Mouse (Mus musculus): Measurements from ENCODE around the gene Prss32. TPM values are rescaled to one million over a fixed set of nuclear protein-coding genes. Genes with fewer than 3 reads are reported as not detected.

Prss32 gene
- polyA plus RNA-seq, 1 experiment from 2014 or later, result not detected

- no peak overlapping the region for H3K4me2 ChIP-seq (ENCODE audit: low read depth, low read length)
Measured at GRCm38 (mm10) chr17:23806867-23807266, 36.8 kb upstream of the Prss32 start.

GRCm38 (mm10) chr17:23807918-23808317 is 35.7 kb upstream of the Prss32 start:
- WGBS, result 83% methylated on average over 3 of the region's 3 CpGs
- H3K36me3 ChIP-seq (replicated peaks; ENCODE audit: control insufficient read depth, insufficient read depth, low read depth, low read length), result peaks cover 9% of the 10 kb centered on the region
- no peaks in the 10 kb centered on the region for H3K9me3 ChIP-seq (replicated peaks; ENCODE audit: control insufficient read depth, low read length)
- H3K4me2 ChIP-seq (ENCODE audit: low read depth, low read length), result no peak overlapping the region
- H3K27me3 ChIP-seq (ENCODE audit: control insufficient read depth, insufficient read depth, low read length), result no peaks in the 10 kb centered on the region
- ATAC-seq (replicated peaks; ENCODE audit: insufficient number of reproducible peaks, low FRiP score, low TSS enrichment, low read depth), result no peak
- no peak overlapping the region for H3K27ac ChIP-seq (replicated peaks; ENCODE audit: low read depth, low read length)
- DNase-seq (ENCODE audit: low spot score), result no peak
- no peaks in the 10 kb centered on the region for H3K4me1 ChIP-seq (ENCODE audit: control insufficient read depth, insufficient read depth, low read length)
- H3K9ac ChIP-seq (replicated peaks; ENCODE audit: low read length), result no peak overlapping the region
- no peak overlapping the region for H3K4me3 ChIP-seq (ENCODE audit: low read depth, low read length)

More at GRCm38 (mm10) chr17:23806867-23807266, 36.8 kb upstream of the Prss32 start:
- Histone ChIP-seq H3K4me1 (ENCODE audit: control insufficient read depth, insufficient read depth, low read length) (no peaks in the 10 kb centered on the region), H3K4me3 (ENCODE audit: low read depth, low read length) (no peak overlapping the region; the same call in 1 of the 2 replicates), H3K27ac (replicated peaks; ENCODE audit: low read depth, low read length) (no peak overlapping the region), H3K9ac (replicated peaks; ENCODE audit: low read length) (no peak overlapping the region), H3K9me3 (replicated peaks; ENCODE audit: control insufficient read depth, low read length) (no peaks in the 10 kb centered on the region), H3K27me3 (ENCODE audit: control insufficient read depth, insufficient read depth, low read length) (no peaks in the 10 kb centered on the region), H3K36me3 (replicated peaks; ENCODE audit: control insufficient read depth, insufficient read depth, low read depth, low read length) (peaks cover 5% of the 10 kb centered on the region)
- WGBS, result 82% methylated on average over 25 of the region's 25 CpGs
- DNase-seq (ENCODE audit: low spot score) (no peak), ATAC-seq (replicated peaks; ENCODE audit: insufficient number of reproducible peaks, low FRiP score, low TSS enrichment, low read depth) (no peak)

- ATAC-seq (replicated peaks; ENCODE audit: insufficient number of reproducible peaks, low FRiP score, low TSS enrichment, low read depth) (no peak), DNase-seq (ENCODE audit: low spot score) (no peak)
- no peak overlapping the region for H3K27ac ChIP-seq (replicated peaks; ENCODE audit: low read depth, low read length)
- H3K4me2 ChIP-seq (ENCODE audit: low read depth, low read length), result no peak overlapping the region
- no peaks in the 10 kb centered on the region for H3K27me3 ChIP-seq (ENCODE audit: control insufficient read depth, insufficient read depth, low read length)
- H3K4me1 ChIP-seq (ENCODE audit: control insufficient read depth, insufficient read depth, low read length), result no peaks in the 10 kb centered on the region
- H3K9me3 ChIP-seq (replicated peaks; ENCODE audit: control insufficient read depth, low read length), result no peaks in the 10 kb centered on the region; the same call in 1 of the 2 replicates
- H3K36me3 ChIP-seq (replicated peaks; ENCODE audit: control insufficient read depth, insufficient read depth, low read depth, low read length), result peaks cover 75% of the 10 kb centered on the region
- over 99% methylated on average over 16 of the region's 16 CpGs for WGBS
- H3K4me3 ChIP-seq (ENCODE audit: low read depth, low read length), result no peak overlapping the region
- no peak overlapping the region for H3K9ac ChIP-seq (replicated peaks; ENCODE audit: low read length)
Measured at GRCm38 (mm10) chr17:23815641-23816040, 28.0 kb upstream of the Prss32 start.

- Histone ChIP-seq H3K4me3 (ENCODE audit: low read depth, low read length) (no peak overlapping the region), H3K36me3 (replicated peaks; ENCODE audit: control insufficient read depth, insufficient read depth, low read depth, low read length) (peaks cover 83% of the 10 kb centered on the region), H3K27ac (replicated peaks; ENCODE audit: low read depth, low read length) (no peak overlapping the region), H3K4me2 (ENCODE audit: low read depth, low read length) (no peak overlapping the region), H3K4me1 (ENCODE audit: control insufficient read depth, insufficient read depth, low read length) (no peaks in the 10 kb centered on the region), H3K27me3 (ENCODE audit: control insufficient read depth, insufficient read depth, low read length) (no peaks in the 10 kb centered on the region), H3K9me3 (replicated peaks; ENCODE audit: control insufficient read depth, low read length) (no peaks in the 10 kb centered on the region; the same call in 1 of the 2 replicates), H3K9ac (replicated peaks; ENCODE audit: low read length) (no peak overlapping the region)
- no peak for ATAC-seq (replicated peaks; ENCODE audit: insufficient number of reproducible peaks, low FRiP score, low TSS enrichment, low read depth)
- WGBS, result 98% methylated on average over 8 of the region's 8 CpGs
- DNase-seq (ENCODE audit: low spot score), result no peak
Measured at GRCm38 (mm10) chr17:23818579-23818978, 25.1 kb upstream of the Prss32 start.

DNA sequence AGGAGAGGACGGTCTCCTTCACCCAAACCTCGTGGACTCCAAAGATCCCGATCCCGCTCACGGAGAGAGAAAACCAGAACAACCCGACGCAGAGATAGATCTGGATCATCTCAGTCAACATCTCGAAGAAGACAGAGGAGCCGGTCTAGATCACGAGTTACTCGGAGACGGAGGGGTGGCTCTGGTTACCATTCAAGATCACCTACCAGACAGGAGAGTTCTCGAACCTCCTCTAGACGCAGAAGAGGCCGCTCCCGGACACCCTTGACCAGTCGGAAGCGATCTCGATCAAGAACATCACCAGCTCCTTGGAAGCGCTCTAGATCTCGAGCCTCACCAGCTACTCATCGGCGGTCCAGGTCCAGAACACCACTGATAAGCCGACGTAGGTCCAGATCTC is 24.4 kb upstream of the Prss32 start:
- Histone ChIP-seq H3K4me3 (ENCODE audit: low read depth, low read length) (no peak overlapping the region), H3K9ac (replicated peaks; ENCODE audit: low read length) (no peak overlapping the region), H3K4me1 (ENCODE audit: control insufficient read depth, insufficient read depth, low read length) (no peaks in the 10 kb centered on the region), H3K4me2 (ENCODE audit: low read depth, low read length) (no peak overlapping the region), H3K27me3 (ENCODE audit: control insufficient read depth, insufficient read depth, low read length) (no peaks in the 10 kb centered on the region), H3K9me3 (replicated peaks; ENCODE audit: control insufficient read depth, low read length) (no peaks in the 10 kb centered on the region; the same call in 1 of the 2 replicates), H3K36me3 (replicated peaks; ENCODE audit: control insufficient read depth, insufficient read depth, low read depth, low read length) (peaks cover 83% of the 10 kb centered on the region), H3K27ac (replicated peaks; ENCODE audit: low read depth, low read length) (no peak overlapping the region)
- no peak for ATAC-seq (replicated peaks; ENCODE audit: insufficient number of reproducible peaks, low FRiP score, low TSS enrichment, low read depth)
- WGBS, result 98% methylated on average over 25 of the region's 25 CpGs
- DNase-seq (ENCODE audit: low spot score), result no peak

DNA sequence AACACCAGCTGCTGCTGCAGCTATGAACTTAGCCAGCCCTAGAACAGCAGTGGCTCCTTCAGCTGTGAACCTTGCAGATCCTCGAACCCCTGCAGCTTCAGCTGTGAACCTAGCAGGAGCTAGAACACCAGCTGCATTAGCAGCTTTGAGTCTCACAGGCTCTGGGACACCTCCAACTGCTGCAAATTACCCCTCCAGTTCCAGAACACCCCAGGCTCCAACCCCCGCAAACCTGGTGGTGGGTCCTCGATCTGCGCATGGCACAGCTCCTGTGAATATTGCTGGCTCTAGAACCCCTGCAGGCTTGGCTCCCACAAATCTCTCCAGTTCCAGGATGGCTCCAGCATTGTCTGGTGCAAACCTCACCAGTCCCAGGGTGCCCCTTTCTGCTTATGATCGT is 22.9 kb upstream of the Prss32 start:
- H3K27me3 ChIP-seq (ENCODE audit: control insufficient read depth, insufficient read depth, low read length), result no peaks in the 10 kb centered on the region
- peaks cover 73% of the 10 kb centered on the region for H3K36me3 ChIP-seq (replicated peaks; ENCODE audit: control insufficient read depth, insufficient read depth, low read depth, low read length)
- ATAC-seq (replicated peaks; ENCODE audit: insufficient number of reproducible peaks, low FRiP score, low TSS enrichment, low read depth) (no peak), DNase-seq (ENCODE audit: low spot score) (no peak)
- H3K9ac ChIP-seq (replicated peaks; ENCODE audit: low read length), result no peak overlapping the region
- H3K9me3 ChIP-seq (replicated peaks; ENCODE audit: control insufficient read depth, low read length), result no peaks in the 10 kb centered on the region; the same call in 1 of the 2 replicates
- WGBS, result 95% methylated on average over 5 of the region's 5 CpGs
- H3K4me3 ChIP-seq (ENCODE audit: low read depth, low read length), result no peak overlapping the region
- no peak overlapping the region for H3K27ac ChIP-seq (replicated peaks; ENCODE audit: low read depth, low read length)
- no peaks in the 10 kb centered on the region for H3K4me1 ChIP-seq (ENCODE audit: control insufficient read depth, insufficient read depth, low read length)
- no peak overlapping the region for H3K4me2 ChIP-seq (ENCODE audit: low read depth, low read length)

GRCm38 (mm10) chr17:23822094-23822493 is 21.6 kb upstream of the Prss32 start:
- H3K4me3 ChIP-seq (ENCODE audit: low read depth, low read length), result no peak overlapping the region
- no peak overlapping the region for H3K4me2 ChIP-seq (ENCODE audit: low read depth, low read length)
- no peaks in the 10 kb centered on the region for H3K27me3 ChIP-seq (ENCODE audit: control insufficient read depth, insufficient read depth, low read length)
- H3K9ac ChIP-seq (replicated peaks; ENCODE audit: low read length), result no peak overlapping the region
- no peaks in the 10 kb centered on the region; the same call in 1 of the 2 replicates for H3K9me3 ChIP-seq (replicated peaks; ENCODE audit: control insufficient read depth, low read length)
- H3K36me3 ChIP-seq (replicated peaks; ENCODE audit: control insufficient read depth, insufficient read depth, low read depth, low read length), result peaks cover 60% of the 10 kb centered on the region
- DNase-seq (ENCODE audit: low spot score) (no peak), ATAC-seq (replicated peaks; ENCODE audit: insufficient number of reproducible peaks, low FRiP score, low TSS enrichment, low read depth) (no peak)
- no peaks in the 10 kb centered on the region for H3K4me1 ChIP-seq (ENCODE audit: control insufficient read depth, insufficient read depth, low read length)
- no peak overlapping the region for H3K27ac ChIP-seq (replicated peaks; ENCODE audit: low read depth, low read length)
- WGBS, result 77% methylated on average over 6 of the region's 6 CpGs

DNA sequence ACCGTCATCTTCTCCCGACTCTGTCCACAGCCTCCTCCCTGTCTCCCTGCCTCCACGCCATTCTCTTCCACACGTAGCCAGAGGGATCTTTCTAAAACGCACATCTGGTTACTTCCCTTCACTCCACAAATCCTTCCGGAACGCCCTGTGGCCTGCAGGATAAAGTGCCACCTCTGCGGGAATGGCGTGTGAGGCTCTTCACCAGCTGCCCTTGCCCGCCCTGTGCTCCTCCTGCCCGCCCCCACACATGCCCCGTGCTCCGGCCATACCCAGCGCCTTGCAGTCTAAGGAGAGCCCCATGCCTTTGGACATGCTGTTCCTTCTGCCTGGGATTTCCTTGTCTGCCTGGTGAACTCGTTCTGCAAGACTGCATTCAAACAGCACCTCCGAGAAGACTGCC is 20.6 kb upstream of the Prss32 start:
- peaks cover 2% of the 10 kb centered on the region; the same call in 1 of the 2 replicates for H3K4me1 ChIP-seq (ENCODE audit: control insufficient read depth, insufficient read depth, low read length)
- H3K36me3 ChIP-seq (replicated peaks; ENCODE audit: control insufficient read depth, insufficient read depth, low read depth, low read length), result peaks cover 51% of the 10 kb centered on the region
- no peak overlapping the region for H3K9ac ChIP-seq (replicated peaks; ENCODE audit: low read length)
- no peak overlapping the region for H3K4me3 ChIP-seq (ENCODE audit: low read depth, low read length)
- no peak overlapping the region for H3K27ac ChIP-seq (replicated peaks; ENCODE audit: low read depth, low read length)
- H3K27me3 ChIP-seq (ENCODE audit: control insufficient read depth, insufficient read depth, low read length), result no peaks in the 10 kb centered on the region
- no peak for DNase-seq (ENCODE audit: low spot score)
- ATAC-seq (replicated peaks; ENCODE audit: insufficient number of reproducible peaks, low FRiP score, low TSS enrichment, low read depth), result no peak
- WGBS, result 84% methylated on average over 16 of the region's 16 CpGs
- no peaks in the 10 kb centered on the region; the same call in 1 of the 2 replicates for H3K9me3 ChIP-seq (replicated peaks; ENCODE audit: control insufficient read depth, low read length)
- H3K4me2 ChIP-seq (ENCODE audit: low read depth, low read length), result no peak overlapping the region
